Mouse (Mus musculus) kidney, adult 2 months (tissue): ENCODE results near the gene Tsga13. TPM values are rescaled to one million over a fixed set of nuclear protein-coding genes. Genes with fewer than 3 reads are reported as not detected.

Experiments
- DNase-seq: peaks from one replicate; pipeline ENCODE4 v3.0.0; 2021
- H3K27ac ChIP-seq: fragments of 200-500 bp; 2 replicates; pipeline ENCODE4 v1.5.1; 2012; ENCODE audit warnings: low read depth, low read length, control low read depth, inconsistent platforms; ENCODE audit not compliant: insufficient read depth
- H3K27me3 ChIP-seq: fragments of 200-500 bp; replicated peaks from 2 replicates; pipeline ENCODE4 v1.6.1; 2012; ENCODE audit warnings: mild to moderate bottlenecking, moderate library complexity, low read length, inconsistent platforms; ENCODE audit not compliant: control insufficient read depth, insufficient read depth
- H3K36me3 ChIP-seq: fragments of 200-500 bp; 2 replicates; pipeline ENCODE4 v1.6.1; 2012; ENCODE audit warnings: mild to moderate bottlenecking, moderate library complexity, low read length, inconsistent platforms; ENCODE audit not compliant: control insufficient read depth, insufficient read depth
- H3K4me1 ChIP-seq: fragments of 200-500 bp; 2 replicates; pipeline ENCODE4 v1.6.1; 2011; ENCODE audit warnings: low read length; ENCODE audit not compliant: control insufficient read depth, insufficient read depth
- H3K4me3 ChIP-seq: fragments of 200-500 bp; 2 replicates; pipeline ENCODE4 v1.5.1; 2011; ENCODE audit warnings: mild to moderate bottlenecking, low read depth, low read length, control low read depth; ENCODE audit not compliant: insufficient read depth
- CTCF ChIP-seq: fragments of 200-500 bp; conservative IDR thresholded peaks from 2 replicates; pipeline ENCODE4 v1.5.1; 2011; ENCODE audit warnings: low read depth, mild to moderate bottlenecking, control low read depth, low read length, moderate library complexity, mixed read lengths; ENCODE audit not compliant: insufficient read depth, insufficient read length
- POLR2A ChIP-seq: fragments of 200-500 bp; IDR thresholded peaks from one replicate; pipeline ENCODE4 v1.6.1; 2011; ENCODE audit warnings: low read depth, low read length, control low read depth
- WGBS: fragments of 180-500 bp; shearing (Covaris S2); methylation state at CpG from one replicate; pipeline ENCODE4 v1.1.7; 2018; 5-methylcytosine and 5-hydroxymethylcytosine counted together
- polyA plus RNA-seq: library from polyadenylated mRNA; depleted of rRNA; stranded (reverse); fragments of >200 nt; gene quantifications from 2 replicates; pipeline ENCODE4 v1.2.3, GENCODE M21; 2012

The Tsga13 gene
- polyA plus RNA-seq, 1 experiment, result not detected

DNA sequence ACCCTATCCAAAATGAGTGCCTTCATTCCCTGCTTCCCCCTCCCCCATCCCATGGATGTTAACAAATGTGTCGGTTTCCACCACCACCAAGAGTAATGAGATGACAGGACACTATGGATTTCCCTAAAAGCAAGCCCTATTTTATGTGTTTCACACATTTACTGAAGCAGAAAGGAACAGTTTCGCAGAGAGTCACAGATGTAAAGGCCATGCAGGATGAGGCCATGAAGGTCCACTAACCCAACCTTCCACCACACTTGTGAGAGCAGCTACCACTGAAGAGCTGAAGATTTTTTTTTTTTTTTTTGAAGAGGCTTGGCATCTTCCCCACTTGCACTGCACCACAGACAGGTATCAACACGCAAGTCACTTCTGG, 19.6 kb downstream of the Tsga13 start:
- 22% methylated on average over 3 of the region's 3 CpGs for WGBS
- DNase-seq, result no peak
- Histone ChIP-seq H3K36me3 (no peaks in the 10 kb centered on the region), H3K4me1 (peaks cover 3% of the 10 kb centered on the region; the same call in 1 of the 2 replicates), H3K27ac (no peak overlapping the region), H3K27me3 (no peaks in the 10 kb centered on the region), H3K4me3 (peak overlapping the region; percentile 87)
- TF ChIP-seq POLR2A (no peak), CTCF (no peak)

GRCm38 (mm10) chr6:30893081-30893480, 22.3 kb downstream of the Tsga13 start:
- H3K36me3 ChIP-seq, result no peaks in the 10 kb centered on the region; the same call in 1 of the 2 replicates
- no peaks in the 10 kb centered on the region for H3K27me3 ChIP-seq
- no peak overlapping the region for H3K4me3 ChIP-seq
- no peak for DNase-seq
- no peak for TF ChIP-seq CTCF
- TF ChIP-seq POLR2A, result no peak
- H3K27ac ChIP-seq, result no peak overlapping the region
- H3K4me1 ChIP-seq, result peaks cover 3% of the 10 kb centered on the region; the same call in 1 of the 2 replicates
- WGBS, result 62% methylated on average over 4 of the region's 4 CpGs

DNA sequence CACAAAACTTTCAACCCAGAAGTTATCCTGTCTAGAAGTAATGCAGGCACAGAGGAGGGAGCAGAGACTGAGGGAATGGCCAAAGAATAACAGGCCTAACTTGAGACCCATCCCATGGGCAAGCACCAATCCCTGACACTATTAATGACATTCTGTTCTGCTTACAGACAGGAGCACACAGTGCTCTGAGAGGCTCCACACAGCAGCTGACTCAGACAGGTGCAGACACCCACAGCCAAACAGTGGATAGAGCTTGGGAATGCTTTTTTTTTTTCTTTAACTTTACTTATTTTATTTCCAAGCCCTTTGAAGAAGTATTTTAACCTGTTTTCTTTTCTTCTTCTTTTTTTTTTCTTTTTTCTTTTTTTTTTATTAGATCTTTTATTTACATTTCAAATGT, 23.6 kb downstream of the Tsga13 start:
- Histone ChIP-seq H3K4me1 (no peaks in the 10 kb centered on the region), H3K36me3 (no peaks in the 10 kb centered on the region; the same call in 1 of the 2 replicates), H3K27ac (no peak overlapping the region), H3K27me3 (no peaks in the 10 kb centered on the region), H3K4me3 (no peak overlapping the region)
- TF ChIP-seq POLR2A, result no peak
- no peak for TF ChIP-seq CTCF
- DNase-seq, result no peak

DNA sequence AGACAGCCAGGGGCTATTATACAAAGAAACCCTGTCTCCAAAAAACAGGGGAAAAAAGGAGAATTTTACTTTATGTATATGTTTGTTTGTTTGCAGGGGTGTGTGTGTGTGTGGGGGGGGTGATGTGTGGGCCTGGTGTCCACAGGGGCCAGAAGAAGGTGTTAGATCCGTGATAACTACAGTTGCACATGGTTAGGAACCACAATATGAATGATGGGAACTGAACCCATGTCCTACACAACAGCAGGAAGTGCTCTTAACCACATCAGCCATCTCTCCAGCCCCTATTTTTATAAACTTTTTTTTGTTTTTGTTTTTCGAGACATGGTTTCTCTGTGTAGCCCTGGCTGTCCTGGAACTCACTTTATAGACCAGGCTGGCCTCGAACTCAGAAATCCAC, 30.5 kb downstream of the Tsga13 start:
- H3K4me3 ChIP-seq, result no peak overlapping the region
- TF ChIP-seq POLR2A, result no peak
- TF ChIP-seq CTCF, result no peak
- no peak for DNase-seq
- H3K27ac ChIP-seq, result no peak overlapping the region
- WGBS, result 91% methylated on average over 3 of the region's 3 CpGs
- H3K36me3 ChIP-seq, result no peaks in the 10 kb centered on the region; the same call in 1 of the 2 replicates
- no peaks in the 10 kb centered on the region for H3K27me3 ChIP-seq
- H3K4me1 ChIP-seq, result no peaks in the 10 kb centered on the region

DNA sequence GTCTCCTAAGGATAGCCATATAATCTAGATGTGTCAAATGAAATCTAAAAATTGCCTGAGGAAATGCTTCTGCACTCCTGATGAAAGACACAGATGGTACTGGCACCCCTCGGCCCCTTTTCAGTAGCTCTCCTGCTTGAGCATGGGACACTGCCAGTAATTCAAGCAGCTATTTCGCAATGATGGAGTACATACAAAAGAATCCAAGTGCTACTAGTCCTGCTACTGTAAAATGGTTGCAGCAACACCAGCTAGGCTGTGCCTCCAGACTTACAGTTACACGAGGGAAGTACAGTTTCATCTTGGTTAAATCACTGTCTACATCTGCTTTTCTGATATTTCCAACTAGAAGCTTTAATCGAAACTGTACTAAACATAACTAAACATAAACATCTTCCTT, 31.9 kb downstream of the Tsga13 start:
- Histone ChIP-seq H3K4me3 (no peak overlapping the region), H3K27me3 (no peaks in the 10 kb centered on the region), H3K4me1 (no peaks in the 10 kb centered on the region), H3K36me3 (no peaks in the 10 kb centered on the region), H3K27ac (no peak overlapping the region)
- TF ChIP-seq POLR2A, result no peak
- no peak for TF ChIP-seq CTCF
- 90% methylated on average over 4 of the region's 4 CpGs for WGBS
- no peak for DNase-seq

DNA sequence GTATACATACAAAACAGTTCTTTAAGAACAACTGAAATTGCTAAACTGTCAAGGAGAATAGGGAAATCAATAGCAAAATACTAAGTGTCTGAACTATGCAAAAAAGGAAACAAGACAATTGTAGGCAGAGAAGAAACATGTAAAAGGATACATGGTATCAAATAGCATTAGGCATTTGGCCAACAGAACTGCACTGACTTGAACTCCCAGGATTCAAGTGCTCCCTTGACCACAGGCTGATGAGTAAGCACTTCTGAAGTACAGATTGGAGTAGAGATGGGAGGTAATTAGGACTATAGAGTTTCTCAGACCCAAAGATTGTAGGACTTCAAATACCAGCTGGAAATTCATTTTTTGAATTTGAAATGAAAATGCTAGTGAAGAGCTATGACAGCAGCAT, 38.7 kb downstream of the Tsga13 start:
- Histone ChIP-seq H3K27me3 (no peaks in the 10 kb centered on the region), H3K36me3 (no peaks in the 10 kb centered on the region; the same call in 1 of the 2 replicates), H3K27ac (no peak overlapping the region), H3K4me1 (no peaks in the 10 kb centered on the region), H3K4me3 (no peak overlapping the region)
- no peak for DNase-seq
- no peak for TF ChIP-seq POLR2A
- no peak for TF ChIP-seq CTCF

DNA sequence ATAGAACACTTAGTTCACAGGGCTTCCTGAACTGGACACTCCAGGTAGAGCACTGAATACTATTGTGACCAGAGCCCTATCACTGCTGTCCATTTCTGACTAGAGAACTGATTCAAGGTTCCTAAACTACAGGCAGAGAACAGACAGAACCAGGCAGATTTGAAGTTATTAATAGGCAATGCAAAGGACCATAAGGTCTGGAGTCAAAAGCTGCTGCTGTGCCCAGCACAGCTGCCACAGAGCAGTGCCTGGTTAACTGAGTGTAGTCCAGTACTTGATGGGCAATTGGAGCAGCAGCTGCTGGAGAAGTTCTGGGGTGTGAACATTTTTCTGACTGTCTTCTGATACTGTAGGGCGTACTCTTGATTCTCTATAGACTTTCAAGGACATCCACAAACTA, 48.9 kb downstream of the Tsga13 start:
- Histone ChIP-seq H3K4me3 (no peak overlapping the region), H3K27me3 (no peaks in the 10 kb centered on the region), H3K27ac (no peak overlapping the region), H3K36me3 (no peaks in the 10 kb centered on the region), H3K4me1 (no peaks in the 10 kb centered on the region)
- DNase-seq, result no peak
- 97% methylated on average over 1 of the region's 1 CpGs for WGBS
- no peak for TF ChIP-seq CTCF
- TF ChIP-seq POLR2A, result no peak

GRCm38 (mm10) chr6:30865031-30865678, 50.2 kb downstream of the Tsga13 start:
- DNase-seq, result no peak
- H3K4me1 ChIP-seq, result no peaks in the 10 kb centered on the region
- no peaks in the 10 kb centered on the region for H3K27me3 ChIP-seq
- no peak for TF ChIP-seq CTCF
- no peak overlapping the region for H3K4me3 ChIP-seq
- H3K27ac ChIP-seq, result no peak overlapping the region
- no peaks in the 10 kb centered on the region for H3K36me3 ChIP-seq
- 51% methylated on average over 3 of the region's 3 CpGs for WGBS
